Mouse (Mus musculus) c-Kit-positive CD71-positive TER-119-negative erythroid progenitor cells, embryonic 14.5 days (primary cell): ENCODE measurements at regions not wholly inside any gene's neighbourhood (a gene's known extent, or its start where the extent isn't known, plus 50 kb on each side); places are given as distances from the start of the nearest gene placed in this dataset.
"Not testable (repeated sequence)": the region's sequence is repeated elsewhere in the genome, so short reads cannot be mapped to it uniquely, and the experiment has no call there.

Experiments
- DNase-seq: peaks from one replicate; pipeline ENCODE4 v3.0.0-alpha.2; 2013; ENCODE audit warnings: low read depth

- not testable (repeated sequence) for DNase-seq
Measured at GRCm38 (mm10) chr14:27562564-27562963, 54.3 kb upstream of the Ccdc66 start.

DNA sequence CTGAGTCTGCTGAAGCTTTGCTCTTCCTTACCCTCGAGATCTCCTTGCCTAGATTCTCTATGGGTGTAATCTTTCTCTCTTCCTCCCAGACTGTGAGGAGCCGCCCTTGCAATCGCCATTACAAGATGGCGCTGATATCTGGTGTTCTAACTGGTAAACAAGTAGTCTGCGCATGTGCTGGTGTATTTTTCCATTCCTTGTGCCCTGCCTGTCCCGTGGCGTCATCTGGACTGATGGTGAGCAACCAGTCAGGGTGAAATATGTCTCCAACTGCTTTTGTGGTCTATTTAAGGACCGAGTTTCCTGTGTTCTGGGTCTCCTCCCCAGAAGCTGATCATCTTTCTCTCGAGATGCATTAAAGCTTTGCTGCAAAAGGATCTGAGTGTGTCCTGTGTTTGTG is 53.7 kb upstream of the Ccdc66 start:
- DNase-seq: not testable (repeated sequence)

- DNase-seq: peak; percentile 50
Measured at GRCm38 (mm10) chr14:27560434-27560833, 52.2 kb upstream of the Ccdc66 start.

DNA sequence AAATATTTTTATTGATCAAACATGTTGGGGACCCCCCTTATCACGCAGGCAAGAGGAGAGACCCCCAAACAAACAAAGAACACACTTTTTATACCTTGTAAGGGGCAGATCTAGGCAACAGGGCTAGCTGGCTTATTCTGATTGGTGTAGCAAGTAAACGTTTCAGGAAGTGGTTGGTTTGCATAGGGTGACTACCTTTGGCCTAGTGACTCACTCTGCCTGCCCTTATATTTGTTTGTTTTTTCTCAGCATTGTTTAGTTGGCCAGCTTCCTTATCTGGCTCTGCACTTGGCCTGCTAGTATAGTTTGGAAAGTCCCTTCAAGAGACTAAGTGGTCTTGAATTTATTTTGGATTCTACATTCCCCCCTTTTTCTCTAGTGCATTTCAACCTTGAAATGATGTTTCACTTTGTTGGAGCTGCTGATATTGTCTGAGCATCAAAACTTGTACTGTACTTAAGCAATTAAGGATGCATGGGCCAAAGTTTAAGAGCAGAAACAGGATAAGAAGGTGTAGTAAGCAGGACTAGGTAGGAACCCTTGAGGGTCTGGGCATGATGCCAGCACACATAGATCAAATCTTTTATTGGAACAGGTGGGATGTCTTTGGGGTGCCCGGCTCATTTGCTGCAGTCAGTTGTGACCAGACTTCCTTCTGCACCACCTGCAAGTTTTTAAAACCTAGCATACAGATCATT is 50.7 kb upstream of the Ccdc66 start:
- DNase-seq: no peak
